Mouse (Mus musculus) right cerebral cortex, postnatal 4 days (tissue): ENCODE data around the gene Gm28539.
"Not testable (repeated sequence)": the region's sequence is repeated elsewhere in the genome, so short reads cannot be mapped to it uniquely, and the experiment has no call there.

Source experiments
- DNase-seq: peaks from one replicate; pipeline ENCODE4 v3.0.0-alpha.2; 2022

The Gm28539 gene

DNA sequence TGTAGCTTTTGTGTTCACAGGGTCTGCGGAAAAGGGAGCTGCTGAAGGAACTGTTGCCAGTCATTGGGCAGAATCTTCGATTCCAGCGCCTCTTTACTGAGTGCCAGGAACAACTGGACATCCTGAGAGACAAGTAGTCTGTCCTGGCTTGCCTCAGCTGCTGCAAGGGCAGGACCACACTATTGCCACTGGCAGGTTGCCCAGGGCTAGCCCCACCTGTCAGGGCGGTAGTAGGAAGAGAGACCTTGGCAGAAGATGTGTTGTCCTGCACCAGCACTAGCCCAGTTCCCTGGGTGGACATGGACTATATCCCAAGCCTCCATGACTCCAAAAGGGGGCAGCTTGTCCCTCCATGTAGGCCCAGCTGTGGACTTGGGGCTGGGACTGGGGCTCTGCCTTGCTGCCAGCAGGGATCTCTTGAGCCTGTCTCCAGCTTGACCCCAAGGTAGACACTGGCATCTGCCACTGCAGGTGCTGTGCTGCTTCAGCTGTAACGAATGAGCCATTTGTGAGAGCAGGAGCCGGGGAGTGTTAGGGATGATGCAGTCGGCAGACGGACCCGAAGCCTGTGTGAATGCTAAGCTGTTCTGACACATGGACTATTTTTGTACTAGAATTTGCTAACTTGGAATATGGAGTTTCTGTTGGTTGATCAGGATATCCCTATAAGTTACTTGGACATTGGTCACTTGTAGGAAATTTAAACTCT is 133.2 kb downstream of the Gm28539 start:
- no peak for DNase-seq

DNA sequence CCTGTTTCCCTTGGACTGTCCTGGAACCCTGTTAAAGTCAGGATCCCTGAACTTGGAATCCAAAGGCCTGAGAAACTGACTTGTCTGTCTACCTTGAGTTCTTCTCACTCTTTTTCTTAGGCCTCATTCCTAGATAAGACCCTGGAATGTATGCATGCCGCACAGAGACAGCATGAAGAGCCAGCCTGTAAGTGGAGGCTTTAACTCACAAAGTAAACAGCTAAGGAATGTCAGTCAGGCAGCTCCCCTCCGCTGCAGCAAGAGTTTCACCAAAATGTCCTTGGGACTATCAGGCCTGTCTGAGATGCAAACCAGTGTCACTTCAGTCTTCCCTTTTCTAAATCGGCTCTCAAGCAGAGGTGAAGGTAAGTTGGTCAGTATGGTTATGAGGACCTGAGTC is 134.5 kb downstream of the Gm28539 start:
- no peak for DNase-seq

DNA sequence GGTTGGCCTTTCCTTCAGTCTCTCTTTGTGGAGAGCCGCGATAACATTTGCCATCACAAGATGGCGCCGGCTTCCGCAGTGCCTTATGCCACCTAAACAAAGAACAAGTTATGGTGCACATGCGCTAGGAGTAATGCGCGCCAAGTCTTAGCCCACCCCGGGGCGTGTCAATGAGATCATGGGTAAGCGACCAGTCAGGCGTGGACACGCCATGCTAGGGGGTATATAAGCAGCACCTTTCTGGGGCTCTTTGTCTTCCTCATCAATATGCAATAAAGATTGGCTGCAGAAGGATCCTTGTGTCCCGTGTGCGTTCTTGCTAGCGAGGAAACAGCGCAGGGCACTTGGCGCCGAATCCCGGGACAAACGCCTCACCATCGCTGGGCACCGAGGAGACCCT is 139.3 kb downstream of the Gm28539 start:
- not testable (repeated sequence) for DNase-seq

DNA sequence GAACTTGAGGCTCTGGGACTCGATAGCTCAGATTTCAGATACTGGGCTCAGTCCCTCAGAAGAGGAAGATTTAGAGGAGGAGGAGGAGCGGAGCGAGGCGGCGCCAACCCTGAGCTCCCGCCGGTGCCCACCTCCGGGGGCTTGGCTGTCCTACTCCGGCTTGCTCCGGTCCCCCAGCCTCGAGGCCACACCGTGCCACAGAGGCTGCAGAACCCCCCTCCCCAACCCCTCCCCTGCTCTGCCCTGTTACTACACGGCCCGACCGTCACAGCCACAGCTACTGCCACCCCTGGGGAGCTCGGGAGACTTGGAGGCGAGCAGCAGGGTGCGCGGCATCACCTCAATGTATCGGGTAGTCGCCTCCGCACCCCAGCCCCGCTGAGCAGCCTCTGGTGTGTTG is 139.9 kb downstream of the Gm28539 start:
- no peak for DNase-seq

DNA sequence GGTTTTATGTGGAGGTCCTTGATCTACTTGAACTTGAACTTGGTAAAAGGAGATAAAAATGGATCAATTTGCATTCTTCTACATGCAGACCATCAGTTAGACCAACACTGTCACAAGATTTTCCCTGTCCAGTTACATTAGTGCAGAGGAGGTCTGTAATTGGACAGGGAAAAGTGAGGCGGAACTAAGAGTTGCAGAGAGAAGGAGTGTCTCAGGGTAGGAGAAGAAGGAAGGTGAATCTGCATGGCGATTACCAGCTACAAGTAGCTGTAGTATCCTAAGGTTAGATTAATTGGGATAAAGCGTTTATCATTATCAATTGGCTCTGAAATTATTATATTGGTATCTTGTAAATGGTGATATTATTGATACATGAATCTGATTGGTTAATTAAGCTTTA is 150.0 kb downstream of the Gm28539 start:
- DNase-seq, result no peak

DNA sequence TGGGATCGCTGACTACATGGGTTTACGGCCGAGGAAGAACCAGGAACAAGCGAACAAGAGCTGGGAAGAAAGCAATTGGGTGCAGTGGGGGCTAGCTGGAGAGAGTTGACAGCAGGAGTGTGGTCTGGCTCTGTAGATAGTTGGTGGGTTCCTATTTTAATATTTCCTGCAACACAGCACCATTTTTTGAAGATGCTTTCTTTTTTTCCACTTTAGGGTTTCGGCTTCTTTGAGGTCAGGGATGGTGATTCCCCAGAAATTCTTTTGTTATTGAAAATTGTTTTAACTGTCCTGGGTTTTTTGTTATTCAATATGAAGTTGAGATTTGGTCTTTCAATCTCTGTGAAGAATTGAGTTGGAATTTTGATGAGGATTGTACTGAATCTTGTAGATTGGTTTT is 150.5 kb downstream of the Gm28539 start:
- no peak for DNase-seq

DNA sequence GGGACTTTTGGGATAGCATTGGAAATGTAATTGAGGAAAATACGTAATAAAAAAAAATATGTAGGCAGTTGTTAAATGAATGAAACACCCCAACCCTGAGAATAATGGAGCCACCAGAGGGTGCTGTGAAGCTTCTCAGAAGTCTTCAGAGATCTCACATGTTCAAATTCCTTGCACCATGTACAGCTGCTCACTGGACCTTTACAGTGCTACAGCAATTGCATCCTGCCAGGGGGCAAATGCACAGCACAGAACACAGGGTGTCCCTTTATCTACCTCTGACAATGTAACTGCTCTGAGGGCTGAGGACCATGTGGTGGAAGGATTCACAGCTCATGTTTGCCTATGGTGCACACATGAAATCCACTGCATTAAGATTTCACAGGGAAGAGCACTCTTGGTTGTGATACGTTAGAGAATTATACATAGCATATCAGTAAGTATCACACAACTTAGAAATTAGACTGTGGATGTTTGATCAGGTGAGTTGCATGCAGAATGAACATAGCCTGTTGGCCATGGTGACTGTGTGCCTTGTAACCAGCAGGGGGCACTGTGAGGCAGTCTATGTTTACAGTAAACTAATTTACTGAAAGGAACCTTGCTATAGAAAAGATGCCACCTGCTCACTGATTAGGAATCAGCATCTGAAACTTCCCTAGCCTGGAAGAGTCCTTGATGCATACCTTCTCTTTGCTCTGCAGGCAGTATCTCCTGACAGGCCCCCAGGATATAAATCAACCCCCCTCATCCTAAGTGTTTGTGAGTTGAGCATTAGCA is 166.4 kb downstream of the Gm28539 start:
- not testable (repeated sequence) for DNase-seq

DNA sequence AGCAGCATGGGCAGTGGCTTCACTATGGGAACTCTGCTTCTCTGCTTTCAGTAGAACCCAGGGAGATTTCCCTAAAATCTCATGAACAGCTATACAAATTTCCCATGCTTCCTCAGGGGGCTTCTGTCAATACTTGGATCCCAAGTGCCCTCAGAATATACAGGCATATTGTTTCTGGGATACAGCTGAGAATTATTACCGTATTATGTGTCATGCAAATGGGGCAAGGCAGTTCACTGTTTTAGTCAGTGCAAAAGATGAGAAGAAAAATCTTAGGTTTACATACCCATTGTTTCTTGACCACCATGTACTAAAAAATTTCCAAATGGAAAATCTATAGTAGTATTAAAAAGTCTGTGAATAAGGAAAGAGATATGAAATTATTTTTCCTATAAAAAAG is 167.4 kb downstream of the Gm28539 start:
- no peak for DNase-seq

DNA sequence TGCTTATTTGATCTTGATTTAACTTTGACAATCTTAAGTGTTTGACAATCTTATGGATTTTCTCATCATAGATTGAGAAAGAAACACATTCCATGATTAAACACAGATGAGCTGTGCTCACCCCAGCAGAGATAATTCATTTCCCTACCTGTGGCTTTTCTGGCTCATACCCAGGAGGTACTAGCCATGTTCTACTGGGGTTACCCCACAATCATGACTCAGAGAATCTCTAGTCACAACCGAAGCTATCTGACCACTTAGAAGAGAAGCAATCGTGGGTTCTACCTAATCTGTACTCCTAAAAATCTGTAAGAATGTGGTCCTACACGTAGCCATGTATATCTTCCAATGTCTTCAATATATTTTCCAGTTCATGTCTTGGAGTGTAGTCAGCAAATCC is 168.9 kb downstream of the Gm28539 start:
- DNase-seq, result no peak
